Mouse (Mus musculus) brain, embryonic 18.5 days (tissue): Measurements from ENCODE around the gene Ube2e1.
A peak's percentile ranks its signal among the peaks of the same experiment; 100 is the strongest.
"Not testable (repeated sequence)": the region's sequence is repeated elsewhere in the genome, so short reads cannot be mapped to it uniquely, and the experiment has no call there.

Experiments
- DNase-seq: peaks from one replicate; pipeline ENCODE4 v3.0.0-alpha.2; 2012; ENCODE audit warnings: low read depth, low spot score

Gene Ube2e1

GRCm38 (mm10) chr14:18261203-18261602 is 70.5 kb downstream of the Ube2e1 start:
- DNase-seq = no peak

GRCm38 (mm10) chr14:18242638-18243130 is 89.0 kb downstream of the Ube2e1 start:
- no peak for DNase-seq

DNA sequence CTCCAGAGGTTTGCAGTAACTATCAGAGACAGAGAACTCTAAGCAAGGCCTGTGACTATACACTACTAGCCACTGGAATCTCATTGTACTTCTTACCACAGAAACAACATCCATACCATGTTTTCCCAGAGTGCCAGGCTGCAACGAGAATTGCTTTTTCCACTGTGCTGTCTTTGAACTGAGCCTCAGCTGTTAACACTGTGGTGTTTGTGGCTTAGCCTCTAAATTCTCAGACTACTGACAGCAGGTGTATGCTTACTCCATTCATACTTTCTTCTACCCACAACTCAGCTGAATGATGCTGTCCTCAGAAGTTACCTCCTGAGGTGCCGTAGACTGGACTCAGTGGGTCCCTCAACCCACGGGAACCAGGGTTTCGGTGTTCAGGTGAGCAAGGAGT is 89.9 kb downstream of the Ube2e1 start:
- no peak for DNase-seq

- DNase-seq = no peak
Observed at GRCm38 (mm10) chr14:18240132-18240531, 91.5 kb downstream of the Ube2e1 start.

DNA sequence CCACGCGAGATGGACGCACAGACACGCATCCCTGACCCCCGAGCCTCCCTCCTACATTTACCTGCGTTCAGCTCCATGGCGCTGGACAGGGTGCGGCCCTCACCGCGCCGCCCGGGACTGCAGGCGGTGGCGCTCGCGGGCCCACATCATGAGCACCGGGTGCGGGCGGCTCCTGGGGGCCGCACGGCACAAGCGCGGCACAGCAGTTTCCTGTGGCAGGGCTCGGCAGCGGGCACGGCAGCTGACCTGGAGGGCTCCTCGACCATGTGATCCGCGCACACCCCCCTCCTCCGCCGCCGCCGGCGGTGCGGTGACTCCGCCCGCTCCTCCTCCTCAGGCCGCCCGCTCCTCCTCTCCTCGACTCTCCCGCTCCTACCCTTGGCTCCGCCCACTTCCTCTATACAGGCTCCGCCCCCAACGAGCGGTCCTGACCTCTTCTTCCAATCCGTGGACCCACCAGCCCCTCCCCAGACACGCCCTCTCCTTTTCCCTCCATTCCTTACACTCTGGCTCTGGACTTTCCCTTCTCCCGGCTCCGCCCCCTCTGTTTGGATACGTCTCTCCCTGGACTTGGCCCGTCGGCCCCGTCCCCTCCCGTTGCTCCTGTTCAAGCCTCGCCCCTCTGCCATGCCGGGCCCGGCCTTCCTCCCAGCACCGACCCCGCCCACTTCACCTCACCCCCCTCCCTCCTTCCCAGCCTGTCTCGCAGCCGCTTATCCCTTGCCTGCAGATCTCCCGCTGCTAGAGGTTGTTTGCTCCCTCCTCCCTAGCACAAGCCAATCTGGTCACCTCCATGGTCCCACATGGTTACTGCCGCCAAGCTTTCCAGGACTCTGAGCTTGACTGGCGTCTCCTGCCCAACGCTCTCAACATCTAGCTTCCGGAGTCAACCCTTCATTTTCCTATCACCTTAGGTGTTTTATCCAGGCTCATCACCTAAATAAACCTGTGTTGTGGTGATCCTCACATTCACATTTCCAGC is 92.6 kb downstream of the Ube2e1 start, which contains the start of gene Nr1d2:
Nr1d2 (minus strand) TSS at position 378 of the 982 bp plus-strand sequence.
- DNase-seq = peak; percentile 89

- DNase-seq = peak; percentile 87
Observed at GRCm38 (mm10) chr14:18238131-18238749, 93.4 kb downstream of the Ube2e1 start.

DNA sequence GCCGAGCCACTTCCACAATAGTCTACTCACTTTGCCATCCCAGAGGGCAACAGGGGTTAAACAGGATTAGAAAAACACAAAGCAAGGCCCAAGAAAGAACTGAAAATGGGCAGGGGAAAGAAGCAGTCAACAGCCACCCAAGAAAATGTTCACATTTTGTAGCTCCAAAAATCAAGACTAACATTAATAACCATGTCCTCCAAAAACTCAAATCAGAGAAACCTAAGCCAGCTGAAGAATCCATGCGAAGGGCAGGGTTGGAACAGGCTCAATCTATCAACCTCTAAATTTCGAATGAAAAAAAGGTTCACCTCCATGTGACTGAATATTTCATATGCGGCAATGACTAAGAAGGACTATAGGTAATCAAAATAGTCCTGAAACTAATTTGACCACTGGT is 94.3 kb downstream of the Ube2e1 start:
- DNase-seq = no peak

DNA sequence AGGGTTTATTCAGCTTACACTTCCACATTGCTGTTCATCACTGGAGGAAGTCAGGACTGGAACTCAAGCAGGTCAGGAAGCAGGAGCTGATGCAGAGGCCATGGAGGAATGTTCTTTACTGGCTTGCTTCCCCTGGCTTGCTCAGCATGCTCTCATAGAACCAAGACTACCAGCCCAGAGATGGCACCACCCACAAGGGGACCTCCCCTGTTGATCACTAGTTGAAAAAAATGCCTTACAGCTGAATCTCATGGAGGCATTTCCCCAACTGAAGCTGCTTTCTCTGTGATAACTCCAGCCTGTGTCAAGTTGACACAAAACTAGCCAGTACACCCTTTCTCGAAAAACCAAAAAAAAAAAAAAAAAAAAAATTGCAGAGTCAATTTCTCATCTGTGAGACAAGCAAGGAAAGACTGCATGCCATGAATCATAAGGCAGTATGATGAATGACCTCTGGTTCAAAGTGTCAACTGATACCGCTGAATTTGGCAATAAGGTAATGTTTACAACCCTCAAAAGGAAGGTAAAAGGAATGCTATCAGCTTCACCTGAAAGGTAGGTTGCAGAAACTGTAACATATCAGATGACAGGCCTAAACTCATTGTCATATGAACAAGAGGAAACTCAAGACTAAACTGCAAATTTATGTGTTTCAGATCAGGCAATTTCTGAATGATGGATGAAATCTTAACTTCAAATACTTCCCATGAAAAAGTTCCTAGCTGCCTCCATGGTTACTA is 95.0 kb downstream of the Ube2e1 start:
- not testable (repeated sequence) for DNase-seq

- no peak for DNase-seq
Observed at GRCm38 (mm10) chr14:18233981-18234960, 97.4 kb downstream of the Ube2e1 start.

- DNase-seq = no peak
Observed at GRCm38 (mm10) chr14:18233076-18233475, 98.6 kb downstream of the Ube2e1 start.
